Mouse (Mus musculus): Measurements from ENCODE around the gene Fam57b.

- no peak for TF ChIP-seq CTCF (IDR thresholded peaks at IDR 0.05; ENCODE audit: extremely low read depth, insufficient read depth, insufficient read length, insufficient replicate concordance)
- no peak for TF ChIP-seq POLR2A (IDR thresholded peaks at IDR 0.05; ENCODE audit: low read depth, low read length)
These were observed 34.1 kb downstream of the Fam57b start, which contains the start of gene 4930451I11Rik for GRCm38 (mm10) chr7:126831539-126831938.

All from spleen, adult 2 months (tissue).